Mouse (Mus musculus) liver, adult 2 months (tissue): ENCODE data around the gene Abcc9. TPM values are rescaled to one million over a fixed set of nuclear protein-coding genes. Genes with fewer than 3 reads are reported as not detected.

Source experiments
- DNase-seq: peaks from one replicate; pipeline ENCODE4 v3.0.0-alpha.2; 2011; ENCODE audit warnings: low read depth, low spot score; ENCODE audit errors: extremely low read depth
- H3K27ac ChIP-seq: fragments of 200-500 bp; replicated peaks from 2 replicates; pipeline ENCODE4 v1.5.1; 2012; ENCODE audit warnings: low read depth, mild to moderate bottlenecking, control low read depth, inconsistent platforms, low read length; ENCODE audit not compliant: insufficient read depth
- H3K27me3 ChIP-seq: fragments of 200-500 bp; 2 replicates; pipeline ENCODE4 v1.6.1; 2012; ENCODE audit warnings: mild to moderate bottlenecking, moderate library complexity, low read length, inconsistent platforms; ENCODE audit not compliant: control insufficient read depth, insufficient read depth
- H3K36me3 ChIP-seq: fragments of 200-500 bp; 2 replicates; pipeline ENCODE4 v1.6.1; 2012; ENCODE audit warnings: low read length, inconsistent platforms; ENCODE audit not compliant: control insufficient read depth, insufficient read depth
- H3K4me1 ChIP-seq: fragments of 200-500 bp; 2 replicates; pipeline ENCODE4 v1.6.1; 2011; ENCODE audit warnings: low read length; ENCODE audit not compliant: control insufficient read depth, insufficient read depth
- H3K4me3 ChIP-seq: fragments of 200-500 bp; 2 replicates; pipeline ENCODE4 v1.5.1; 2011; ENCODE audit warnings: low read depth, mild to moderate bottlenecking, control low read depth, low read length, moderate library complexity; ENCODE audit not compliant: insufficient read depth
- H3K79me2 ChIP-seq: fragments of 200-500 bp; 2 replicates; pipeline ENCODE4 v1.6.1; 2012; ENCODE audit warnings: inconsistent platforms, mild to moderate bottlenecking, low read length, moderate library complexity; ENCODE audit not compliant: control insufficient read depth, insufficient read depth
- H3K9ac ChIP-seq: fragments of 200-500 bp; 2 replicates; pipeline ENCODE4 v1.6.1; 2012; ENCODE audit warnings: low read depth, mild to moderate bottlenecking, control low read depth, inconsistent platforms, low read length
- CTCF ChIP-seq: fragments of 200-500 bp; IDR thresholded peaks from 2 replicates; pipeline ENCODE4 v1.5.1; 2011; ENCODE audit warnings: low read depth, low read length, control low read depth
- POLR2A ChIP-seq: fragments of 200-500 bp; IDR thresholded peaks from 2 replicates; pipeline ENCODE4 v1.6.1; 2011; ENCODE audit warnings: low read length, control low read depth; ENCODE audit not compliant: insufficient read depth; ENCODE audit errors: extremely low read depth
- whole genome bisulfite sequencing: fragments of 180-500 bp; shearing (Covaris S2); methylation state at CpG from one replicate; pipeline ENCODE4 v1.1.7; 2018; 5-methylcytosine and 5-hydroxymethylcytosine counted together
- polyA plus RNA-seq: library from polyadenylated mRNA; depleted of rRNA; stranded (reverse); fragments of >200 nt; gene quantifications from 2 replicates; pipeline ENCODE4 v1.2.3, GENCODE M21; 2012
- total RNA-seq: library from RNA; depleted of rRNA; stranded (reverse); fragments of >200 nt; gene quantifications from 2 replicates; pipeline ENCODE4 v1.2.3, GENCODE M21; 2014

The Abcc9 gene
- total and polyA plus RNA-seq, 2 experiments, result 3.3 to 12.3 TPM

- no peaks in the 10 kb centered on the region for H3K36me3 ChIP-seq
- WGBS, result 82% methylated on average over 9 of the region's 9 CpGs
- no peaks in the 10 kb centered on the region for H3K79me2 ChIP-seq
- no peak for TF ChIP-seq POLR2A
- no peak for TF ChIP-seq CTCF
- H3K27me3 ChIP-seq, result no peaks in the 10 kb centered on the region
- no peak overlapping the region for H3K9ac ChIP-seq
- no peaks in the 10 kb centered on the region for H3K4me1 ChIP-seq
- peak; percentile 10 for DNase-seq
- no peak overlapping the region for H3K27ac ChIP-seq
- no peak overlapping the region for H3K4me3 ChIP-seq
These were observed 92.4 kb downstream of the Abcc9 start for GRCm38 (mm10) chr6:142609401-142610373.

- no peak for DNase-seq
- Histone ChIP-seq H3K36me3 (no peaks in the 10 kb centered on the region), H3K4me3 (no peak overlapping the region), H3K27me3 (no peaks in the 10 kb centered on the region), H3K9ac (no peak overlapping the region), H3K4me1 (no peaks in the 10 kb centered on the region), H3K79me2 (no peaks in the 10 kb centered on the region), H3K27ac (no peak overlapping the region)
- TF ChIP-seq CTCF (no peak), POLR2A (no peak)
- WGBS, result 86% methylated on average over 7 of the region's 7 CpGs
These were observed 95.0 kb downstream of the Abcc9 start for GRCm38 (mm10) chr6:142607080-142607479.

GRCm38 (mm10) chr6:142602772-142603171, 99.3 kb downstream of the Abcc9 start:
- Histone ChIP-seq H3K27me3 (no peaks in the 10 kb centered on the region), H3K9ac (no peak overlapping the region), H3K27ac (no peak overlapping the region), H3K4me3 (no peak overlapping the region), H3K36me3 (no peaks in the 10 kb centered on the region), H3K79me2 (no peaks in the 10 kb centered on the region), H3K4me1 (no peaks in the 10 kb centered on the region)
- 88% methylated on average over 6 of the region's 6 CpGs for WGBS
- no peak for DNase-seq
- no peak for TF ChIP-seq CTCF
- TF ChIP-seq POLR2A, result no peak

- Histone ChIP-seq H3K27ac (no peak overlapping the region), H3K36me3 (no peaks in the 10 kb centered on the region), H3K4me3 (no peak overlapping the region), H3K27me3 (no peaks in the 10 kb centered on the region), H3K9ac (no peak overlapping the region), H3K79me2 (no peaks in the 10 kb centered on the region), H3K4me1 (no peaks in the 10 kb centered on the region)
- DNase-seq, result no peak
- TF ChIP-seq CTCF (no peak), POLR2A (no peak)
- 77% methylated on average over 4 of the region's 4 CpGs for WGBS
These were observed 123.3 kb downstream of the Abcc9 start for GRCm38 (mm10) chr6:142578831-142579230.

DNA sequence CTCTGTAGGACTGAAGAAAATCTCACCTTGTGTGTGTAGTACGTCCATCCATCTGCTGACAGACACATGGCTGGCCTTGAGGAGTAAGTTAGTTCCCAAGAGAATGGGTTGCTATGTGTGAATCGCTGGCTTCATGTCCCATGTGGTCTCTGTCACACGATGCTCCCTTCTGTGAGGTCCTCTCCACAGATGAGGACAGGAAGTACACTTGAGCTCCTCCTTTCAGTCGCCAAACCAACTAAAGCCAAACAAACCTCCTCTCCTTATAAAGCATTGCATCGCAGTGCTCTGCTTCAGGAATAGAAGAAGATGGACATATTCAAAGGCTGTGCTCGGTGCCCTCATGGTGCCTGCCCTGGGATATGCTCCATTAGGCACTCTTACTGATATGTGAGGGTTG, 124.3 kb downstream of the Abcc9 start:
- H3K36me3 ChIP-seq, result no peaks in the 10 kb centered on the region
- no peaks in the 10 kb centered on the region for H3K79me2 ChIP-seq
- H3K27me3 ChIP-seq, result no peaks in the 10 kb centered on the region
- no peak for TF ChIP-seq CTCF
- TF ChIP-seq POLR2A, result no peak
- no peak overlapping the region for H3K27ac ChIP-seq
- 84% methylated on average over 6 of the region's 6 CpGs for WGBS
- H3K9ac ChIP-seq, result no peak overlapping the region
- no peaks in the 10 kb centered on the region for H3K4me1 ChIP-seq
- DNase-seq, result no peak
- H3K4me3 ChIP-seq, result no peak overlapping the region

DNA sequence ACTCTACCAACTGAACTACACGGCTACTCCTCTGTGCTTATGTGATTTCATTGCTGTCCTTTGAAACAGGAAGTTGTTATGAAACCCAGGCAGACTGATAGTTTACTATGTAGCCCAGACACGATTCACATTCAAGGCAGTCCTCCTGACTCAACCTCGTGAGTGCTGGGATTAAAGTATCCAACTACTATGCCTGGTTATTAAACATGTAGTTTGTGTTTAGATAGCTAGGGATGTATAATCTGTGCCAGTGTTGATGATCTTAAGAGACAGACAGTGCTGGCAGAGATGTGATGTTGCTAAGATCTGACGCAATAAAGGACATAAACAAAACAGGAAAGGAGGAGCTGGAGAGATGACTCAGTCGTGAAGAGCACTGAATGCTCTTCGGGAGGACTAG, 129.2 kb downstream of the Abcc9 start:
- Histone ChIP-seq H3K4me3 (no peak overlapping the region), H3K9ac (no peak overlapping the region), H3K27me3 (0 out of 2 replicates have a peak, but pooled peaks cover 2% of the 10 kb centered on the region), H3K27ac (no peak overlapping the region), H3K79me2 (no peaks in the 10 kb centered on the region), H3K36me3 (no peaks in the 10 kb centered on the region), H3K4me1 (no peaks in the 10 kb centered on the region)
- no peak for DNase-seq
- 34% methylated on average over 6 of the region's 6 CpGs for WGBS
- no peak for TF ChIP-seq CTCF
- TF ChIP-seq POLR2A, result no peak
